Mouse (Mus musculus): ENCODE results near the gene Kif5c. TPM values are rescaled to one million over a fixed set of nuclear protein-coding genes. Genes with fewer than 3 reads are reported as not detected.

Gene Kif5c
- polyA plus RNA-seq, 1 experiment from 2014 or later, result 35.8 TPM

GRCm38 (mm10) chr2:49629181-49629580 is 10.1 kb downstream of the Kif5c start:
- Histone ChIP-seq H3K36me3 (replicated peaks) (peaks cover 57% of the 10 kb centered on the region), H3K4me3 (no peak overlapping the region), H3K9me3 (peaks cover 7% of the 10 kb centered on the region; the same call in 1 of the 2 replicates), H3K27ac (no peak overlapping the region), H3K27me3 (ENCODE audit: poor library complexity, severe bottlenecking) (no peaks in the 10 kb centered on the region), H3K4me1 (peaks cover 43% of the 10 kb centered on the region)
- DNase-seq (ENCODE audit: extremely low spot score, low spot score), result no peak
- 91% methylated on average over 12 of the region's 12 CpGs for WGBS

DNA sequence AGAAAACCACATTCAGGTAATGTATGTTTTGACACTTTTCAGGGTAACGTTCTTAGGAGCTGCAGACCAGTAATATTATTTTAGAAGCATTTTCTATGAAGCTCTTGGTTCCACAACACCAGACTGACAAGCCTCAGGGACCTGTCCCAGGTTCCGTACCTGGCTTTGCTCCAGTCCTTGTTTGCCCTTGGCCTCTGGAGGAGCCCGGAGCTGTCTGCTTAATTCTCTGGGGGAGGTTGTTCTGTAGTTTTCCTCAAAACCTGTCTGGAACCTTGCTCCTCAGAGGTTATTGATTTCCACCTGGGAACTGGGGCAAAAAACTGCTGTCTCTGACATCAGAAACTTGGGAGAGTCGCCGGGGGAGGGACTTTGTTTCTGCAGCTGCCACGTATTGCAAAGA is 11.5 kb downstream of the Kif5c start:
- peaks cover 48% of the 10 kb centered on the region for H3K4me1 ChIP-seq
- H3K36me3 ChIP-seq (replicated peaks), result peaks cover 44% of the 10 kb centered on the region
- 91% methylated on average over 6 of the region's 6 CpGs for WGBS

DNA sequence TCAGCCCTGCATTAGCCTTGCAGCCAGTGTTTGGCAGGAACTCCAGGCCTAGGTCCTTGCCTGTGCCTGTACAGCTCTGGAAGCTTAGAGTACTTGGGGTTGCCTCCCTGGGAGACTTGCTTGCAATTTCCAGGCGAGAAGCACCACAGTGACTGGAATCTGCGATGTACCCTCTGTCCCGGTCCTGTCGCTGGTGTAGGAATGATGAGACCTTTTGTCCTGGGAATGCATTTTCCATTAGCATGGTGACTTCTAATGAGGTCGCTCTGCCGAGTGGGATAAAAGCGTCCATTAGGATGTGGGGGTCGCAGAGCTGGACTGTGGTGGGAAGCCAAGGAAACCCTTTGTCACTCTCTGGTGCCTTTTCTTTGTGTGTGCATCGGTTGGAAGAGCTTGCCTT is 14.1 kb downstream of the Kif5c start:
- Histone ChIP-seq H3K36me3 (replicated peaks) (peaks cover 33% of the 10 kb centered on the region), H3K27ac (peak overlapping the region; percentile 80), H3K27me3 (ENCODE audit: poor library complexity, severe bottlenecking) (no peaks in the 10 kb centered on the region), H3K4me1 (peaks cover 34% of the 10 kb centered on the region), H3K4me3 (peak overlapping the region; percentile 20; the same call in 1 of the 2 replicates), H3K9me3 (peaks cover 3% of the 10 kb centered on the region; the same call in 1 of the 2 replicates)
- DNase-seq (ENCODE audit: extremely low spot score, low spot score), result peak; percentile 30
- 29% methylated on average over 9 of the region's 9 CpGs for WGBS

More for the DNA sequence above, 11.5 kb downstream of the Kif5c start:
- Histone ChIP-seq H3K9me3 (peaks cover 3% of the 10 kb centered on the region; the same call in 1 of the 2 replicates), H3K4me3 (no peak overlapping the region), H3K27ac (no peak overlapping the region), H3K27me3 (ENCODE audit: poor library complexity, severe bottlenecking) (no peaks in the 10 kb centered on the region)
- DNase-seq (ENCODE audit: extremely low spot score, low spot score), result no peak

GRCm38 (mm10) chr2:49642761-49643160 is 23.7 kb downstream of the Kif5c start:
- peaks cover 11% of the 10 kb centered on the region for H3K9me3 ChIP-seq
- no peaks in the 10 kb centered on the region for H3K27me3 ChIP-seq (ENCODE audit: poor library complexity, severe bottlenecking)
- no peak for DNase-seq (ENCODE audit: extremely low spot score, low spot score)
- H3K27ac ChIP-seq, result no peak overlapping the region
- peaks cover 11% of the 10 kb centered on the region; the same call in 1 of the 2 replicates for H3K4me1 ChIP-seq
- 91% methylated on average over 3 of the region's 3 CpGs for WGBS
- H3K36me3 ChIP-seq (replicated peaks), result peaks cover 44% of the 10 kb centered on the region
- no peak overlapping the region for H3K4me3 ChIP-seq

- H3K4me3 ChIP-seq, result no peak overlapping the region
- DNase-seq (ENCODE audit: extremely low spot score, low spot score), result no peak
- H3K36me3 ChIP-seq (replicated peaks), result peaks cover 44% of the 10 kb centered on the region
- H3K9me3 ChIP-seq, result peaks cover 11% of the 10 kb centered on the region
- WGBS, result 90% methylated on average over 8 of the region's 8 CpGs
- no peak overlapping the region for H3K27ac ChIP-seq
- 0 out of 2 replicates have a peak, but pooled peaks cover 10% of the 10 kb centered on the region for H3K4me1 ChIP-seq
- H3K27me3 ChIP-seq (ENCODE audit: poor library complexity, severe bottlenecking), result no peaks in the 10 kb centered on the region
These were observed 24.7 kb downstream of the Kif5c start for GRCm38 (mm10) chr2:49643756-49644155.

- Histone ChIP-seq H3K4me1 (0 out of 2 replicates have a peak, but pooled peaks cover 5% of the 10 kb centered on the region), H3K27ac (no peak overlapping the region), H3K27me3 (ENCODE audit: poor library complexity, severe bottlenecking) (no peaks in the 10 kb centered on the region), H3K9me3 (peaks cover 11% of the 10 kb centered on the region), H3K4me3 (no peak overlapping the region), H3K36me3 (replicated peaks) (peaks cover 31% of the 10 kb centered on the region)
- no peak for DNase-seq (ENCODE audit: extremely low spot score, low spot score)
- 89% methylated on average over 6 of the region's 6 CpGs for WGBS
These were observed 28.5 kb downstream of the Kif5c start for GRCm38 (mm10) chr2:49647591-49647990.

GRCm38 (mm10) chr2:49648344-49648743 is 29.2 kb downstream of the Kif5c start:
- Histone ChIP-seq H3K9me3 (peaks cover 11% of the 10 kb centered on the region), H3K27ac (no peak overlapping the region), H3K4me3 (no peak overlapping the region), H3K27me3 (ENCODE audit: poor library complexity, severe bottlenecking) (no peaks in the 10 kb centered on the region), H3K4me1 (0 out of 2 replicates have a peak, but pooled peaks cover 4% of the 10 kb centered on the region), H3K36me3 (replicated peaks) (peaks cover 28% of the 10 kb centered on the region)
- 92% methylated on average over 9 of the region's 9 CpGs for WGBS
- no peak for DNase-seq (ENCODE audit: extremely low spot score, low spot score)

GRCm38 (mm10) chr2:49648806-49649205 is 29.7 kb downstream of the Kif5c start:
- no peak overlapping the region for H3K27ac ChIP-seq
- no peak overlapping the region for H3K4me3 ChIP-seq
- 0 out of 2 replicates have a peak, but pooled peaks cover 4% of the 10 kb centered on the region for H3K4me1 ChIP-seq
- H3K36me3 ChIP-seq (replicated peaks), result peaks cover 24% of the 10 kb centered on the region
- H3K9me3 ChIP-seq, result peaks cover 9% of the 10 kb centered on the region
- no peaks in the 10 kb centered on the region for H3K27me3 ChIP-seq (ENCODE audit: poor library complexity, severe bottlenecking)
- DNase-seq (ENCODE audit: extremely low spot score, low spot score), result no peak
- 92% methylated on average over 6 of the region's 6 CpGs for whole genome bisulfite sequencing

GRCm38 (mm10) chr2:49649211-49649610 is 30.1 kb downstream of the Kif5c start:
- no peak for DNase-seq (ENCODE audit: extremely low spot score, low spot score)
- Histone ChIP-seq H3K27me3 (ENCODE audit: poor library complexity, severe bottlenecking) (no peaks in the 10 kb centered on the region), H3K9me3 (peaks cover 5% of the 10 kb centered on the region), H3K4me1 (0 out of 2 replicates have a peak, but pooled peaks cover 4% of the 10 kb centered on the region), H3K27ac (no peak overlapping the region), H3K36me3 (replicated peaks) (peaks cover 20% of the 10 kb centered on the region), H3K4me3 (no peak overlapping the region)
- 87% methylated on average over 10 of the region's 10 CpGs for WGBS

DNA sequence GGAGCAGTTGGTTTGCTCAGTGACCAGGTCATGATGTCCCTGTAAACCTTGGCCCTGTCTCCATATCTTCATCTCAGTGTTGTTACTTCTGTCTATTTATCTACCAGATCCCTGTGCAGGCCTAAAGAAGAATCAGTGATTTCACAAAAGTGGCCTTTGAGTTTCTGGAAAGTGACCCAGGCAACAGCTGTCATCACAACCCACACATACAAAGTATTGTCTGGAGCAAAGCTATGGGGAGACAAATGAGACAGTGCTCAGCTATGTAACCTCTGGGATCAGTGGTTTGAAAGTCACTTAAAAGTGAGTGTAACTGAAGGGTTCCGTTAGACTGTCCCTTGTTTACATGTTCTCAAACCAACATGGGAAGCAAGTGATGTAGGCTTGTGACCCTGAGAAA is 32.6 kb downstream of the Kif5c start:
- H3K4me3 ChIP-seq, result no peak overlapping the region
- DNase-seq (ENCODE audit: extremely low spot score, low spot score), result no peak
- no peak overlapping the region for H3K27ac ChIP-seq
- no peaks in the 10 kb centered on the region for H3K27me3 ChIP-seq (ENCODE audit: poor library complexity, severe bottlenecking)
- peaks cover 15% of the 10 kb centered on the region for H3K4me1 ChIP-seq
- 91% methylated on average over 1 of the region's 1 CpGs for WGBS
- H3K9me3 ChIP-seq, result no peaks in the 10 kb centered on the region
- peaks cover 16% of the 10 kb centered on the region for H3K36me3 ChIP-seq (replicated peaks)

- no peak for DNase-seq (ENCODE audit: extremely low spot score, low spot score)
- 91% methylated on average over 10 of the region's 10 CpGs for WGBS
These were observed 35.5 kb downstream of the Kif5c start for GRCm38 (mm10) chr2:49654606-49655005.

GRCm38 (mm10) chr2:49655195-49655873 is 36.2 kb downstream of the Kif5c start:
- no peak for DNase-seq (ENCODE audit: extremely low spot score, low spot score)
- 81% methylated on average over 11 of the region's 11 CpGs for WGBS

More at GRCm38 (mm10) chr2:49654606-49655005, 35.5 kb downstream of the Kif5c start:
- no peak overlapping the region for H3K4me3 ChIP-seq
- no peaks in the 10 kb centered on the region for H3K9me3 ChIP-seq
- H3K36me3 ChIP-seq (replicated peaks), result peaks cover 16% of the 10 kb centered on the region
- no peak overlapping the region for H3K27ac ChIP-seq
- peaks cover 27% of the 10 kb centered on the region for H3K4me1 ChIP-seq
- no peaks in the 10 kb centered on the region for H3K27me3 ChIP-seq (ENCODE audit: poor library complexity, severe bottlenecking)

DNA sequence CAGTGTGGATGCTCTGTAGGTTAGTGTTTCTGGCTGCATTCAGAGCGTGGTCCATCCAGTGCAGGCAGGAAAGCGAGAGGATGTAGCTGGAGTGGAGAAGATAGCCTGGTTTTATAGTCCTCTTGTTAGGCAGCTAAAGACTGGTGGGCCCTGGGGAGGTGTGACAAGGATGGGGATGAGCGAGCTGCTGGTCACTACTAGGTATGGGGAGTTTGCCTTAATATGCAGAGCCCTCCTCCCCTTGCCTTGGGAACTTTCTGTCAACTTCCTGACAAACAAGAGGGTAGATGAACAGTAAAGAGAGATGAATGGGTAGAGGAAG is 36.7 kb downstream of the Kif5c start:
- WGBS, result 92% methylated on average over 3 of the region's 3 CpGs
- H3K4me3 ChIP-seq, result no peak overlapping the region
- H3K27ac ChIP-seq, result 0 out of 2 replicates have a peak overlapping the region, but pooled peaks have one; percentile 20
- no peaks in the 10 kb centered on the region for H3K27me3 ChIP-seq (ENCODE audit: poor library complexity, severe bottlenecking)
- DNase-seq (ENCODE audit: extremely low spot score, low spot score), result no peak
- no peaks in the 10 kb centered on the region for H3K9me3 ChIP-seq
- peaks cover 37% of the 10 kb centered on the region for H3K4me1 ChIP-seq
- peaks cover 16% of the 10 kb centered on the region for H3K36me3 ChIP-seq (replicated peaks)

More at GRCm38 (mm10) chr2:49655195-49655873, 36.2 kb downstream of the Kif5c start:
- Histone ChIP-seq H3K4me3 (no peak overlapping the region), H3K27ac (0 out of 2 replicates have a peak overlapping the region, but pooled peaks have one; percentile 20), H3K36me3 (replicated peaks) (peaks cover 16% of the 10 kb centered on the region), H3K27me3 (ENCODE audit: poor library complexity, severe bottlenecking) (no peaks in the 10 kb centered on the region), H3K9me3 (no peaks in the 10 kb centered on the region), H3K4me1 (peaks cover 34% of the 10 kb centered on the region)
